Mouse (Mus musculus) liver, embryonic 13.5 days (tissue): ENCODE measurements at regions not wholly inside any gene's neighbourhood (a gene's known extent, or its start where the extent isn't known, plus 50 kb on each side); places are given as distances from the start of the nearest gene placed in this dataset.

Experiments used
- ATAC-seq: fragments of 200-750 bp; cut with Nextera tagmentation; 2 replicates; pipeline ENCODE4 v1.8.0; 2017; ENCODE audit warnings: low read depth, mild to moderate bottlenecking, moderate number of reproducible peaks, moderate library complexity
- DNase-seq: peaks from one replicate; pipeline ENCODE4 v3.0.0; 2022
- H3K27ac ChIP-seq: fragments of 300-500 bp; sonication (generic); 2 replicates; pipeline ENCODE4 v1.5.1; 2015; ENCODE audit warnings: moderate library complexity, mild to moderate bottlenecking, inconsistent platforms
- H3K27me3 ChIP-seq: fragments of 300-500 bp; sonication (generic); 2 replicates; pipeline ENCODE4 v1.6.1; 2015; ENCODE audit warnings: mild to moderate bottlenecking, inconsistent platforms
- H3K36me3 ChIP-seq: fragments of 300-500 bp; sonication (generic); 2 replicates; pipeline ENCODE4 v1.6.1; 2015; ENCODE audit warnings: mild to moderate bottlenecking, inconsistent platforms
- H3K4me1 ChIP-seq: fragments of 300-500 bp; sonication (generic); replicated peaks from 2 replicates; pipeline ENCODE4 v1.6.1; 2015; ENCODE audit warnings: inconsistent platforms
- H3K4me2 ChIP-seq: fragments of 300-500 bp; sonication (generic); 2 replicates; pipeline ENCODE4 v1.6.1; 2015; ENCODE audit warnings: inconsistent platforms, mild to moderate bottlenecking, moderate library complexity
- H3K4me3 ChIP-seq: fragments of 300-500 bp; sonication (generic); replicated peaks from 2 replicates; pipeline ENCODE4 v1.5.1; 2015; ENCODE audit warnings: mild to moderate bottlenecking, inconsistent platforms
- H3K9ac ChIP-seq: fragments of 300-500 bp; sonication (generic); 2 replicates; pipeline ENCODE4 v1.6.1; 2015; ENCODE audit warnings: mild to moderate bottlenecking, inconsistent platforms
- H3K9me3 ChIP-seq: fragments of 300-500 bp; sonication (generic); replicated peaks from 2 replicates; pipeline ENCODE4 v1.6.1; 2016; ENCODE audit warnings: inconsistent platforms
- WGBS: fragments of 180-500 bp; shearing (Covaris S2); methylation state at CpG from one replicate; pipeline ENCODE4 v1.1.7; 2015; ENCODE audit not compliant: insufficient replicate concordance; 5-methylcytosine and 5-hydroxymethylcytosine counted together

DNA sequence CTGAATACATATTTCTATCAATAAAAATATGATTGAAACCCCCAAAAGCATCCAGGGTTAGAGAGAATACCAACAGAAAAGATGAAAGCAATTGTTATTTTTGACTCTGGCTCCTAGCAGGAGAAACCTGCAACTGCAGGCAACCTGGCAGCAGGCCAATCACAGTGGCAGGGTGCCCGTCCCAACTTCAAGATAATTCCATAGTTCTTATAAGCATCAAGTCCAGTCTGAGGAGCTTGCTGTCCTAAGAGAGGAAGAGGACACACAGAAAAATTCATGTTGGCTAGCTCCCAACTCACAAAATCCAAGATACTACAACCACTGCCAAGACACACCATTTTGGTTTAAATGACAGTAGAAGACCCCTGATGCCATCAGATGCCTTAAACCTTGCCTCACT is 654.9 kb upstream of the B3galt2 start:
- no peaks in the 10 kb centered on the region for H3K4me1 ChIP-seq
- no peak overlapping the region for H3K4me2 ChIP-seq
- no peak overlapping the region for H3K4me3 ChIP-seq
- no peak overlapping the region for H3K9ac ChIP-seq
- no peaks in the 10 kb centered on the region for H3K9me3 ChIP-seq
- WGBS = 58% methylated on average over 1 of the region's 1 CpGs
- DNase-seq (no peak), ATAC-seq (no peak)
- no peak overlapping the region for H3K27ac ChIP-seq
- no peaks in the 10 kb centered on the region for H3K27me3 ChIP-seq
- H3K36me3 ChIP-seq = no peaks in the 10 kb centered on the region

DNA sequence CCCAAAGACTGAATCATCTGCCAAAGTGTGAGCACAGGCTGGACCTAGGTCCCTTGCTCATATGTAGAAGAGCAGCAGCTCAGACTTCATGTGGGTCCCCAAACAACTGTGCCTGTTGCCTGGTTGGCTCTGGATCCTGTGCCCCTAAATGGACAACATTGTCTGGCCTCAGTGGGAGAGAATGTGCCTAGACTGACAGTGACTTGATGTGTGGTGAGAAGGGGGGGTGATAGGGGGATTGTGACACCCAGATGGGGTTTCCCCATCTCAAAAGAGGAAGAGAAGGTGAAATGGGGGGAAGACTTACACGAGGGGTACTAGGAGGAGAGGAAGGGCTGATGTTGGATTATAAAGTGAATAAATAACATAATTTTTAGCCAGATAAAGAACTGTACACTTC is 640.2 kb upstream of the B3galt2 start:
- Histone ChIP-seq H3K4me1 (no peaks in the 10 kb centered on the region), H3K9ac (no peak overlapping the region), H3K36me3 (no peaks in the 10 kb centered on the region), H3K4me2 (no peak overlapping the region), H3K4me3 (no peak overlapping the region), H3K27ac (no peak overlapping the region), H3K27me3 (no peaks in the 10 kb centered on the region), H3K9me3 (no peaks in the 10 kb centered on the region)
- 19% methylated on average over 1 of the region's 1 CpGs for WGBS
- ATAC-seq (no peak), DNase-seq (no peak)

DNA sequence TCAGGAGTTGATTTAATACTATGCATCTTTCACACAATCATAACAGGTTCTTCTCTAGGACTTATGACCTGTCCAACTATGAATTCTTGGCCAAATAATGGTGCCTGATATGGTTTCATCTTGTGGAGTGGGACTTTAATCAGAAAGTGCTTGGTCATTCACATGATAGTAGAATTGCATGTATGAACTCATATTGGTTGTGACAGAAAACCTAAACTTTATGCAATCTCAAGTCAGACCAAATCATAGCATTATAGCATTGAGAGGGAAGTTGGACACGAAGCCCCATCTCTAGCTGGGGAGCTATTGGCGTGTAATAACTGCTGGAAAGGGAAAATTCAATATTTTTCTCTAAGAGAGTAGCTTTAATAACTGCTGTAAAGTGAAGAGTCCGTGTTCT is 639.4 kb upstream of the B3galt2 start:
- WGBS = 53% methylated on average over 3 of the region's 3 CpGs
- DNase-seq (no peak), ATAC-seq (no peak)
- Histone ChIP-seq H3K4me2 (no peak overlapping the region), H3K9ac (no peak overlapping the region), H3K27ac (no peak overlapping the region), H3K36me3 (no peaks in the 10 kb centered on the region), H3K27me3 (no peaks in the 10 kb centered on the region), H3K9me3 (no peaks in the 10 kb centered on the region), H3K4me3 (no peak overlapping the region), H3K4me1 (no peaks in the 10 kb centered on the region)

DNA sequence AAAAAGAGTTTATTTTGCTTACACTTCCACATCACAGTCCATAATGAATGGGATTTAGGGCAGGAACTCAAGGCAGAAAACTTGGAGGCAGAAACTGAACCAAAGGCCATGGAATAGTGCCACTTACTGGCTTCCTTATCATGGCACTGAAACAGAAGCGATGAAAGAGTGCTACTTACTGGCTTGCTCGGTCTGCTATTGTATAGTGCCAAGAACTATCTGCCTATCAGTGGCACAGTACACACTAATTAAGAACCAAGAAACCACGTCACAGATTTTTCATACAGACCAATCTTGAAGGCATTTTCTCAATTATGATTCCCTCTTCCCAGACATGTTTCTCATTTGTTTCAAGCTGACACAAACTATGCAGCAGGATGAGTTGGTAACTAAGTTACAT is 634.4 kb upstream of the B3galt2 start:
- no peak overlapping the region for H3K9ac ChIP-seq
- no peak overlapping the region for H3K4me2 ChIP-seq
- ATAC-seq = no peak
- WGBS = 58% methylated on average over 3 of the region's 3 CpGs
- no peak overlapping the region for H3K27ac ChIP-seq
- H3K27me3 ChIP-seq = no peaks in the 10 kb centered on the region
- DNase-seq = no peak
- no peaks in the 10 kb centered on the region for H3K4me1 ChIP-seq
- H3K4me3 ChIP-seq = no peak overlapping the region
- no peaks in the 10 kb centered on the region for H3K36me3 ChIP-seq
- H3K9me3 ChIP-seq = no peaks in the 10 kb centered on the region

DNA sequence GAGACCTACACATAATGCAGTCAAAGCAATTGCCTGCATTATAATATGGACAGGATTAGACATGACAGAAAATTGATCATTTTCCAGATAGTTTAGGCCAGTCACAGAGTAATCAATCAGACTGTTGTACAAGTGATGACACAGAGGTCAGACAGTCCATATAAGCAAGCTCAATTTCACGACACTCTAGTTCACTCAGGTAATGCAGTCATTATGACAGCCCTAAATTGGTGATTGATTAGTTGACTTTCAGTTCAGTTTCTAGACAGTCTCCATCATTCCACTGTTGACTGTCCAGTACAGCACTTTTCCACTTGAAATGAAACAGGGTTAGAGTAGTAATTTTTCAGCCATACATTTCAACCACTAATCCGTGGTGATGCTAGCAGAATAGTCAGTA is 620.5 kb upstream of the B3galt2 start:
- no peaks in the 10 kb centered on the region for H3K36me3 ChIP-seq
- no peak overlapping the region for H3K4me2 ChIP-seq
- no peak overlapping the region for H3K9ac ChIP-seq
- 54% methylated on average over 2 of the region's 2 CpGs for WGBS
- H3K4me3 ChIP-seq = no peak overlapping the region
- H3K27me3 ChIP-seq = no peaks in the 10 kb centered on the region
- DNase-seq (no peak), ATAC-seq (no peak)
- no peaks in the 10 kb centered on the region for H3K4me1 ChIP-seq
- no peak overlapping the region for H3K27ac ChIP-seq
- H3K9me3 ChIP-seq = no peaks in the 10 kb centered on the region

DNA sequence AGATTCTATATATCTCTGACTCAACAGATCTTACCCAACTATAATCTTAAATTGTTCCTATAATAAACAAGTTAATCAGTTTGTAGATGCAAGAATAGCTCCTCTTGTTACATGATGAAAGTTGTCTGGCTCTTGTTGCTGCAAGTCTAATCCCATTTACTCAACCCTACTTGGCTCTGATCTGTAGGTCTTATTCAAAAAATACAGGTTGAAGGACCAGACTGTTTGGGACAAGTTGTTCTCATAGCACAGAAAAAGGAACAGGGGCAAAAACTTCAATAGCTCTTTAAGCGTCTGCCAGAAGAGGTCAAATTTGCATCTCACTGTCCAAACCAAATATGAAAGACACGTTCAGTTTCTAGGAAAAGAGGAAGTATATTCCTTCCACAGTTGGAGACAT is 587.3 kb upstream of the B3galt2 start:
- ATAC-seq = no peak
- Histone ChIP-seq H3K9me3 (no peaks in the 10 kb centered on the region), H3K4me2 (no peak overlapping the region), H3K9ac (no peak overlapping the region), H3K27me3 (no peaks in the 10 kb centered on the region), H3K36me3 (no peaks in the 10 kb centered on the region), H3K4me3 (no peak overlapping the region), H3K4me1 (no peaks in the 10 kb centered on the region), H3K27ac (no peak overlapping the region)
- WGBS = 30% methylated on average over 2 of the region's 2 CpGs
- DNase-seq = no peak

DNA sequence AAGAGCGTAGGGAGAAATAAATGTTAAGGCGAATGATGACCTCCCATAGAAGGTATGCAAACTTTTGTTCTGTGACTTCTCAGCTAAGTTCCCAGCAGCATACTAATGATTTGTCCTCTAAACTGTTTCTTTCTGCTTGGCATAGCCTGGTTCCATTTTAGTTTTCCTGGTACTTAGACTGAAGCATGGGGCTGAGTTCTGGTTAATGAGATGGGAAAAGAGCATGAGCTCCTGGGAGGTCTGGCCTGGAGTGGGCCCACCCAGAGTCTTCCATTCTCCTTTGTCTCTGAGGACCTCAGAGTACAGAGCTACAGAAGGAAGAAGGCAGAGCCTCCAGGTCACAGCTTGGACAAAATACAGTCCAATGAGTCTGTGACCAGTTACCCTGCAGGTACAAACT is 586.9 kb upstream of the B3galt2 start:
- H3K9ac ChIP-seq = no peak overlapping the region
- H3K27ac ChIP-seq = no peak overlapping the region
- H3K4me2 ChIP-seq = no peak overlapping the region
- H3K4me1 ChIP-seq = no peaks in the 10 kb centered on the region
- ATAC-seq = no peak
- H3K36me3 ChIP-seq = no peaks in the 10 kb centered on the region
- H3K9me3 ChIP-seq = no peaks in the 10 kb centered on the region
- H3K27me3 ChIP-seq = no peaks in the 10 kb centered on the region
- no peak for DNase-seq
- no peak overlapping the region for H3K4me3 ChIP-seq
- WGBS = 83% methylated on average over 2 of the region's 2 CpGs

DNA sequence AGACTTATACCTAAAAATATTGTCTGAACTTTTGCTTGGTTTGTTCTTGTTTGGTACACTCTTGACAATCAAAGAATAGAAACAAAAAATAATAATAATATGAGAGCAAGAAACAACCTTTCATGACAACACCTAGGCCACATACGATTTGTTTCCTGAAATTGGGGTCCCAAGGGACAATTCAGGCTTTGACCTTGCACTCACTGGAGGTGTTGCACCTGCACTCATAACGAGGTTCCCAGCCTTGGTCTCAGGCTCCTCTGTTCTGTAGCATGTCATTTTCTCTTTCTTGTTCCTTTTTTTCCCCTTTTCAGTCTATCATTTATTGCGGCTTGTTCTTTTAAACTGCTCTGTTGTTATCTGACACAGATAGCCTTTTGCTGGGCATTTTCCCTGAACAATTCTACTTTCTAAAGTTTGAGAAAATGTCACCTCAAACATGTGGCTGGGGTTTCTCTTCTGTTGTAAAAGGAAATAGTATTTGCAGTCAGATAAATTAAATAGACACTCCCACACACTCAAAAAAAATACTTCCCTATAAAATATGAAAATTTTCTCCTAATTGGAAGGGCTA is 585.9 kb upstream of the B3galt2 start:
- H3K36me3 ChIP-seq = no peaks in the 10 kb centered on the region
- no peak for DNase-seq
- H3K4me3 ChIP-seq = no peak overlapping the region
- H3K27ac ChIP-seq = no peak overlapping the region
- no peak for ATAC-seq
- no peaks in the 10 kb centered on the region for H3K27me3 ChIP-seq
- no peaks in the 10 kb centered on the region for H3K4me1 ChIP-seq
- 52% methylated on average over 3 of the region's 3 CpGs for WGBS
- H3K9ac ChIP-seq = no peak overlapping the region
- no peak overlapping the region for H3K4me2 ChIP-seq
- H3K9me3 ChIP-seq = no peaks in the 10 kb centered on the region

DNA sequence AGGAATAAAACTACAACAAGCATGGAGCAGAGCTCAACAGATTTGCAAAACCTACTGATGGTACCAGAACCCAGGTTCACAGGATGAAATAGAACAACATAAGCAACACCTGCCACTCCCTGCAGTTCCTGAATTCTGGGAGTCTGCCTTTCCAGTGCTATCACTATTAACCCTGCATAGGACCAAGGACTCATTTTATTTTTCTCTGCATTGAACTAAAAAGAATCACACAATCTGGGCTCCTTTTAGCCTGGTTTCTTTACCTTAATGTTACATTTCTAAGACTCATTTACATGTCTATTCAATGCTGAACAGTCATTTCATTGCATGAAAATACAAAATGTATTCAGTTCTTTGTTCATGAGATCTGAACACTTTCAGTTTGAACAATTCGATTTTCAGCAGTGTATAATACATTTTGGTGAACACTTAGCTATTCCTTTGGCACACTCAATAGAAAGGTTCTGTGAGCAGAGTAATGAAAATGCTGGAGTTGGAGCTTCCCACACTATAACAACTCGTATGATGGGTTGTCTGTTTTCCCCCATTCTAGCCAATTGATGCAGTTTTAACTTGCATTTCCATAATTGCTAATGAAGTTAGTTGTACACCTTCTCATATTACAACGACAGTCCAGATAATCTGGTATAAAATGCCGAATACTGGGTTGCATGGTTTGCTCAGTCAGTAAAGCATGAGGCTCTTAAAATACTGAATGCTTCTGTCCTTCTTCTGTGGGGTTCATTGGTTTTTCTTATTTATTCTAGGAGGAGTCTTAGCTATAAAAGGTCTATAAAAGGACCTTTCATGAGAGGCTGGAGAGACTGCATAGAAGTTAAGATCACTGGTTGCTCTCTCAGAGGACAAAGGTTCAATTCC is 579.5 kb upstream of the B3galt2 start:
- 61% methylated on average over 4 of the region's 4 CpGs for WGBS
- H3K27ac ChIP-seq = no peak overlapping the region
- H3K4me2 ChIP-seq = no peak overlapping the region
- no peaks in the 10 kb centered on the region for H3K9me3 ChIP-seq
- DNase-seq = no peak
- H3K9ac ChIP-seq = no peak overlapping the region
- no peaks in the 10 kb centered on the region for H3K27me3 ChIP-seq
- ATAC-seq = no peak
- no peaks in the 10 kb centered on the region for H3K4me1 ChIP-seq
- H3K36me3 ChIP-seq = no peaks in the 10 kb centered on the region
- no peak overlapping the region for H3K4me3 ChIP-seq

DNA sequence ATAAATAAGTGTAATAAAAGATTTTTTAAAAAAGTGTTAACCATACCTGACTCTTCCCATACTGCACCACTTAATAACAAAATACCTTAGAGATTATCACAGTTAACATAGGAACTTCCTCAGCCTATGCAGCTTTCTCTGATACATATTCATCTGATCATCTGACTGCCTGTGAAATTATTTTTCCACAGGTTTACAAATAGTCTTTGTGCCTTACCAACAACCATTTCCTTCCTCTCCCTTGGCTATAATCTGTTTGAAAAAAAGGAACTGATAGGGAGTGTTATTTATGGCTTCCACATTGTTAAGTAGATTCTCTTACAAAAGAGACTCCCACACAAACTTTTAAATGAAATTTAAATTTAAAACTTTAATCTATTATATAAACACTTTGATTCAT is 575.0 kb upstream of the B3galt2 start:
- no peaks in the 10 kb centered on the region for H3K27me3 ChIP-seq
- no peak overlapping the region for H3K27ac ChIP-seq
- no peaks in the 10 kb centered on the region for H3K4me1 ChIP-seq
- H3K4me2 ChIP-seq = no peak overlapping the region
- H3K9ac ChIP-seq = no peak overlapping the region
- no peaks in the 10 kb centered on the region for H3K9me3 ChIP-seq
- DNase-seq (no peak), ATAC-seq (no peak)
- no peak overlapping the region for H3K4me3 ChIP-seq
- H3K36me3 ChIP-seq = no peaks in the 10 kb centered on the region

DNA sequence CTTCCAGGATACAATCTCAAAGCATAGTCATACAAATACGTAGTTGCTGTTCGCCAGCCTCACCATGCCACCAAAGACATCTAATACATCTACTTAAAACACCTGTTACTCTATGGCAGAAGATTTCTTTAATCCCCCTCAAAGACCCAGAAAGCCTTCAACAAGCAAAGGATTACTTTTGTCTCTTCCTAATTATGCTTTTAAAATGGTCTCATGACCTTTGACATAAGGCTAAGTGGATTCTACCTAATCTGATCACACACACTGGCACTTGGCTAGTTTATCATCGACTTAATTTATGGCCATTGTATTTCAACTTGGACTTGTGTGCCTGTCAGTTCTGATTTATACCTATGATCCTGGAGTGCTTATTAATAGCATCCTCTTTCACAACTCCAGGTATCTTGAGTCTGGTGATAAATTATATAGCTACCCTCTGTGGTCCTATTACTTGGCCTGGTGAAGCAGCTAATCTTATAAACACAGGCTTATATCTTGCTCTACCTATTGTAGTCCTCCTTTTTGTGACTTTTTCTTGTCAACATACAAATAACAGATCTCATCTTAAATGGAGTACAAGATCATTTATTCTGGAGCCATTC is 568.6 kb upstream of the B3galt2 start:
- no peaks in the 10 kb centered on the region for H3K36me3 ChIP-seq
- no peaks in the 10 kb centered on the region for H3K27me3 ChIP-seq
- ATAC-seq = no peak
- no peaks in the 10 kb centered on the region for H3K9me3 ChIP-seq
- DNase-seq = no peak
- 62% methylated on average over 3 of the region's 3 CpGs for WGBS
- no peak overlapping the region for H3K4me3 ChIP-seq
- no peaks in the 10 kb centered on the region for H3K4me1 ChIP-seq
- no peak overlapping the region for H3K9ac ChIP-seq
- H3K4me2 ChIP-seq = no peak overlapping the region
- H3K27ac ChIP-seq = no peak overlapping the region

DNA sequence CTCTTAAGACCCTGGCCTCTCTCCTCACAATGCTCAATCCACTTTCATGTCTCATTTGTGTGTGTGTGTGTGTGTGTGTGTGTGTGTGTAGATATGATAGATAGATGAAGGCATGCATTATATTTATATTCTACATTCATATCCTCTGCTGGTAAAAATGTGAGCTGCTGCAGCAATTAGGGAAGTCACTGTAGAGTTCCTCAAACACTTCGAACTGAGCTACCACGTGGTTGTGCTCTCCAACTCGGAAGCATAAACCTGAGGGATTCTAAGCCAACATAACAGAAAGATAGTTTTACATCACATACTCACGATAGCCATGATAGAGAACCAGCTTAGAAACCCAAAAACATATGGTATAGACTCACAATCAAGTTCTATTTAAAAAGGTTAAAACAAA is 565.5 kb upstream of the B3galt2 start:
- H3K9me3 ChIP-seq = no peaks in the 10 kb centered on the region
- H3K4me3 ChIP-seq = no peak overlapping the region
- H3K27ac ChIP-seq = no peak overlapping the region
- no peak for DNase-seq
- no peak overlapping the region for H3K4me2 ChIP-seq
- no peaks in the 10 kb centered on the region for H3K27me3 ChIP-seq
- 40% methylated on average over 4 of the region's 4 CpGs for WGBS
- H3K9ac ChIP-seq = no peak overlapping the region
- no peaks in the 10 kb centered on the region for H3K4me1 ChIP-seq
- no peak for ATAC-seq
- no peaks in the 10 kb centered on the region for H3K36me3 ChIP-seq
